Mouse (Mus musculus): ENCODE measurements around the gene Xlr5c. TPM values are rescaled to one million over a fixed set of nuclear protein-coding genes. Genes with fewer than 3 reads are reported as not detected.

Gene Xlr5c
- not detected in 2 replicates for polyA plus RNA-seq (2012; ENCODE audit: low replicate concordance)

DNA sequence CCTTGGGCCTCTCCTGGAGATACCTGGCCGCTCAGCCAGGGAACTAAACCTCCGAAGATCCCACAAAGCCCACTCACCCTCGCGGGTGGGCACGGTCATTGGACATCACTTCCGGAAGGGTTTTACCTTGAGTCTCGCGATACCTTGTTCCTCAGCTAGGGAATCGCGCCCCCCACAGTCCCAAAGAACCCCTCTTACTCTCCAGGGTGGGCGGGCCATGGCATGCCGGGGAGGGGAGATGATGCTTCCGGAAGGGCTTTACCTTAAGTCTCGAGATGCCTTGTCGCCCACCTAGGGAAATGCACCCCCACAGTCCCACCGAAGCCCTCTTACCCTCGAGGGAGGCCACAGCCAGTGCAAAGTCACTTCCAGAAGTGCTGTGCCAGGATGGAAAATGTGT lies at the start of gene Xlr5c, which contains the start of gene Xlr5a:
Gene Xlr5c (minus strand): TSS at position 101 of the 400 bp plus-strand sequence.
Gene Xlr5a (minus strand): TSS at position 101 of the 400 bp plus-strand sequence.

DNA sequence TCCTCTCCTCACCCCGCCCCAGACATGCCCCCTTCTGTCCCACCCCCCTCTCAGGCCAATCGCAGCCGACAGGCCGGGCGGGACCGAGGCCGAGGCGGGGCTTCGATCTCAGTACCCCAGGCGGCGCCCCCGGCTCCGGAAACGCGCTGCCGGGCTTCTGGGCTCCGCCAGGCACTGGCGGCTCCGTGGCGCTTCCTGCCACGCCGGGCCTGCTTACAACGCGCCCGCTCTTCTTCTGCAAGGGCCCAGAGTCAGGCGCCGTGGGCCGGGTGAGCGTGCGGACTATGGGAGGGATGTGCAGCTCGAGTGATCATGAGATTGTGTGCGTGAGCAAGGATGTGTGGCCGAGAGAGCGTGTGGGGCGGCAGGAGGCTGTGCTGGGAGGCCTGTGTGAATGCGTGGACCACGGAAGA lies 49.7 kb upstream of the Xlr5c start, which contains the start of gene Zfp275:
Gene Zfp275 (plus strand): TSS at position 139 of the 413 bp plus-strand sequence.

DNA sequence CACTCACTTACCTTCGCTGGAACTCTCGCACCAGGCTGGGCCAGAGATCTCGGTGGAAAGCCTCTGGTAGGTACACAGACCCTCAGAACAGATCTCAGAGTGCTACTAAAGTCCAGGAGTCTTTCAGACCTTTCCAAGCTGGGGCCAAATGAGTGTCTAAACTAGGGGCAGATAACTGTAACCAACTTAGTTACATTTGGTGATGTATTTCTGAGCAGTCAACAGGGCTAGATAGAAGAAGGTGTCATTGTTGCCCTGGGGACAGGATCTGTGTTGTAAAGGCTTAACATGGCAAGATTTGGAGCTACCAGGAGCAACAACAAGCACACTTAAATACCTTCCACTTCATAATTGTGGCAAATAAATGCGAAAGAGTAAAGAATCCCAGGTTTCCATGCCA lies 44.0 kb upstream of the Xlr5c start, which contains the start of gene Gm45015:
Gene Gm45015 (minus strand): TSS at position 101 of the 400 bp plus-strand sequence.

DNA sequence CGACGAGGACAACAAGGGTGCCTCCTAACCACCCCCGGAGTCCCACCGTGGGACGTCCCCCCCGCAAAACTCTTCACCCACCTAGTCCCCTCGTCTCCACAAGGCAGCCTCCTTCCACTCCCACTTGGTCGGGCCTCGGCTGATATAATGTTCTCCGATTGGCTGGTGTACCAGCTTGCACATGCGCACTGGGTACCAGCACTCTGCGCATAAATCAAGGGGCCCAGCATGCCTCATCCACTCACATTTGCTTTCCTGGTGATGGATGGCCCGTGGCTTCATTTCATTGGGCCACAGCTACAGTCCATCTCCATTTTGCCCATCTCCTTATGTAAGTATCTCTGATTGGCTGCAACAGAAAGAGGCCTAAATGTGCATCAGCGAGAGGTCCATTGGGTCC lies 27.5 kb downstream of the Xlr5c start, which contains the start of gene Xlr3c:
Gene Xlr3c (minus strand): TSS at position 121 of the 400 bp plus-strand sequence.

DNA sequence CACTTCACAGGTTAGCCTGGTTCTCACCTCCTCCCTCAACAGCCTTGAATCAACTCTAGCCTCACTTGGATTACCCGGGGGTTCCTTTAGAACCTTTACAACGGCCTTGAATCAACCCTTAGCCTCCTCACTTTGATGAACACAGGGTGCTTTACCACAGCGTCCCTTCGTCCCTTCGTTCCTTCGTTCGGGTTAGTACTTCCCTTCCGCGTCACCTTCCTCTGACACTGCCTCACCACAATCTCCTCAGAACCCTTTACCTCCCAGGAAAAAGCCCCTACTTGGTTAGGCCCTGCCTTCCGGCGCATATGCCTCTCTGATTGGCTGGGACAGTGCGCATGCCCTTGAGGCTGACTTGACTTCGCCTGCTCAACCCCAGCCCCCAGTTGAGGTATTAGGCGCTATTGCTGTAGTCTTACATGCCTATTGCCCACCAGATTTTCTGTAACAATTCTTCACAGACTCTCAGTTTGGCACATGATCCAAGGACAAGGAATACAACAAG lies 49.9 kb downstream of the Xlr5c start, which contains the start of gene Xlr4c:
Gene Xlr4c (minus strand): TSS at position 310 of the 505 bp plus-strand sequence.

Other genes with a start within 250 kb of the Xlr5c start
- not detected in 2 replicates for gene Pnma3, start 228.2 kb downstream of the Xlr5c start, polyA plus RNA-seq (2012; ENCODE audit: low replicate concordance)
- 0.46 and 0.94 TPM in 2 replicates for gene Xlr4a, start 210.5 kb downstream of the Xlr5c start, polyA plus RNA-seq (2012; ENCODE audit: low replicate concordance)
- gene Xlr3a, start 195.9 kb downstream of the Xlr5c start, polyA plus RNA-seq (2012; ENCODE audit: low replicate concordance) = not detected in 2 replicates
- 0.04 TPM in 1 of 2 replicates, not detected in the other for gene Gm14685, start 175.9 kb downstream of the Xlr5c start, polyA plus RNA-seq (2012; ENCODE audit: low replicate concordance)
- not detected in 2 replicates for gene Xlr5b, start 144.2 kb downstream of the Xlr5c start, polyA plus RNA-seq (2012; ENCODE audit: low replicate concordance)
- not detected in 2 replicates for gene DXBay18, start 143.5 kb downstream of the Xlr5c start, polyA plus RNA-seq (2012; ENCODE audit: low replicate concordance)
- not detected in 2 replicates for gene Spin2d, start 116.0 kb downstream of the Xlr5c start, polyA plus RNA-seq (2012; ENCODE audit: low replicate concordance)
- gene Xlr3b, start 100.8 kb downstream of the Xlr5c start, polyA plus RNA-seq (2012; ENCODE audit: low replicate concordance) = not detected in 2 replicates
- 2.9 and 7.0 TPM in 2 replicates for gene Xlr4b, start 78.6 kb downstream of the Xlr5c start, polyA plus RNA-seq (2012; ENCODE audit: low replicate concordance)
- 20.1 and 52.4 TPM in 2 replicates for gene F8a, start 64.7 kb downstream of the Xlr5c start, polyA plus RNA-seq (2012; ENCODE audit: low replicate concordance)
- 0.91 and 2.7 TPM in 2 replicates for gene Xlr4c, start 49.8 kb downstream of the Xlr5c start, polyA plus RNA-seq (2012; ENCODE audit: low replicate concordance)
- gene Xlr3c, start 27.6 kb downstream of the Xlr5c start, polyA plus RNA-seq (2012; ENCODE audit: low replicate concordance) = not detected in 2 replicates
- not detected in 2 replicates for gene Xlr5a, start within 50 bp of the Xlr5c start, polyA plus RNA-seq (2012; ENCODE audit: low replicate concordance)
- gene Gm45015, start 43.9 kb upstream of the Xlr5c start, polyA plus RNA-seq (2012; ENCODE audit: low replicate concordance) = not detected in 2 replicates
- 5.2 and 6.1 TPM in 2 replicates for gene Zfp275, start 49.6 kb upstream of the Xlr5c start, polyA plus RNA-seq (2012; ENCODE audit: low replicate concordance)
- gene Gm18336, start 105.8 kb upstream of the Xlr5c start, polyA plus RNA-seq (2012; ENCODE audit: low replicate concordance) = not detected in 2 replicates
- 0.02 TPM in 1 of 2 replicates, not detected in the other for gene Zfp92, start 118.1 kb upstream of the Xlr5c start, polyA plus RNA-seq (2012; ENCODE audit: low replicate concordance)
- not detected in 2 replicates for gene Trex2, start 142.4 kb upstream of the Xlr5c start, polyA plus RNA-seq (2012; ENCODE audit: low replicate concordance)
- gene Haus7, start 166.1 kb upstream of the Xlr5c start, polyA plus RNA-seq (2012; ENCODE audit: low replicate concordance) = 1.4 and 2.4 TPM in 2 replicates
- gene Bgn, start 190.6 kb upstream of the Xlr5c start, polyA plus RNA-seq (2012; ENCODE audit: low replicate concordance) = 0.34 and 5.0 TPM in 2 replicates
- not detected in 2 replicates for gene Atp2b3, start 210.1 kb upstream of the Xlr5c start, polyA plus RNA-seq (2012; ENCODE audit: low replicate concordance)

Measured in hematopoietic multipotent progenitor cell, adult 10-12 weeks (in vitro differentiated cells).